Mouse (Mus musculus) WW6 (cell line): ENCODE measurements around the gene Sema3a.

Experiments
- DNase-seq: peaks from one replicate; pipeline ENCODE4 v3.0.0-alpha.2; 2013; ENCODE audit warnings: low read depth, low spot score

Gene Sema3a

GRCm38 (mm10) chr5:13318728-13319429 is 193.7 kb downstream of the Sema3a start:
- DNase-seq, result no peak

- no peak for DNase-seq
Observed at GRCm38 (mm10) chr5:13320138-13320537, 194.9 kb downstream of the Sema3a start.

GRCm38 (mm10) chr5:13327281-13327680 is 202.1 kb downstream of the Sema3a start:
- DNase-seq, result no peak

- no peak for DNase-seq
Observed at GRCm38 (mm10) chr5:13331412-13331811, 206.2 kb downstream of the Sema3a start.

GRCm38 (mm10) chr5:13337665-13338064 is 212.5 kb downstream of the Sema3a start:
- no peak for DNase-seq

- DNase-seq, result no peak
Observed at GRCm38 (mm10) chr5:13347068-13347467, 221.9 kb downstream of the Sema3a start.

- no peak for DNase-seq
Observed at GRCm38 (mm10) chr5:13351611-13352010, 226.4 kb downstream of the Sema3a start.

GRCm38 (mm10) chr5:13352995-13353394 is 227.8 kb downstream of the Sema3a start:
- DNase-seq, result no peak

GRCm38 (mm10) chr5:13353539-13353938 is 228.3 kb downstream of the Sema3a start:
- DNase-seq, result no peak

- DNase-seq, result no peak
Observed at GRCm38 (mm10) chr5:13354913-13355312, 229.7 kb downstream of the Sema3a start.

GRCm38 (mm10) chr5:13358770-13359169 is 233.6 kb downstream of the Sema3a start:
- no peak for DNase-seq

- DNase-seq, result no peak
Observed at GRCm38 (mm10) chr5:13360711-13361110, 235.5 kb downstream of the Sema3a start.

GRCm38 (mm10) chr5:13365108-13365507 is 239.9 kb downstream of the Sema3a start:
- no peak for DNase-seq

- no peak for DNase-seq
Observed at GRCm38 (mm10) chr5:13379223-13379622, 254.0 kb downstream of the Sema3a start.

- DNase-seq, result no peak
Observed at GRCm38 (mm10) chr5:13384047-13384446, 258.8 kb downstream of the Sema3a start.

GRCm38 (mm10) chr5:13384714-13385113 is 259.5 kb downstream of the Sema3a start:
- no peak for DNase-seq

GRCm38 (mm10) chr5:13386603-13387002 is 261.4 kb downstream of the Sema3a start:
- DNase-seq, result no peak

GRCm38 (mm10) chr5:13387679-13388078 is 262.5 kb downstream of the Sema3a start:
- no peak for DNase-seq

GRCm38 (mm10) chr5:13389995-13390394 is 264.8 kb downstream of the Sema3a start:
- no peak for DNase-seq

GRCm38 (mm10) chr5:13405432-13405831 is 280.2 kb downstream of the Sema3a start:
- DNase-seq, result no peak

GRCm38 (mm10) chr5:13406131-13406530 is 280.9 kb downstream of the Sema3a start:
- no peak for DNase-seq

GRCm38 (mm10) chr5:13411920-13412319 is 286.7 kb downstream of the Sema3a start:
- no peak for DNase-seq

- no peak for DNase-seq
Observed at GRCm38 (mm10) chr5:13413915-13414525, 288.8 kb downstream of the Sema3a start.
